Mouse (Mus musculus) liver, adult 2 months (tissue): ENCODE measurements around the gene Slc35e2.

Source experiments
- CTCF ChIP-seq: fragments of 200-500 bp; IDR thresholded peaks from 2 replicates; pipeline ENCODE4 v1.5.1; 2011; ENCODE audit warnings: low read depth, low read length, control low read depth
- POLR2A ChIP-seq: fragments of 200-500 bp; IDR thresholded peaks from 2 replicates; pipeline ENCODE4 v1.6.1; 2011; ENCODE audit warnings: low read length, control low read depth; ENCODE audit not compliant: insufficient read depth; ENCODE audit errors: extremely low read depth

DNA sequence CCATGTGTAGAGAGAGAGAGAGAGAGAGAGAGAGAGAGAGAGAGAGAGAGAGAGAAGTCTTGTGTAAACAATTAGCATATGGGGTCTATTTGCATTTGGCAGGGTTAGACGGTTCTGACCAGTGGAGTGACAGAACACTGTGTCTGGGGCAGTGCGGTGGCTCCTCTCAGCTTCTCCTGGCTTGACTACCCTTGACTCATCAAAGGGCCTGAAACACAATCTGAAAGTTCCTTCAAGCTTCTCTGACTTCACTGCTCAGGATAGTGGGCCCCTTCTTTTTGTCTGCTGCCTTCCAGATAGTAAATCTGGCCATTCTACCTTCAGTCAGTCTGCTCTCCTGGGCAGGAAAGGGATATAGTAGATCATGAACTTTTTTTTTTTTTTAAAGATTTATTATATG lies 5.6 kb downstream of the Slc35e2 start:
- no peak for TF ChIP-seq CTCF
- no peak for TF ChIP-seq POLR2A
